Mouse (Mus musculus) bone marrow macrophage, adult 2 months (primary cell): ENCODE results near the gene Tspoap1. TPM values are rescaled to one million over a fixed set of nuclear protein-coding genes. Genes with fewer than 3 reads are reported as not detected.
A peak's percentile ranks its signal among the peaks of the same experiment; 100 is the strongest.

Source experiments
- H3K27ac ChIP-seq: 2 replicates; pipeline ENCODE4 v1.5.1; 2012; ENCODE audit warnings: low read depth, low read length; ENCODE audit not compliant: insufficient read depth
- H3K4me1 ChIP-seq: 2 replicates; pipeline ENCODE4 v1.6.1; 2012; ENCODE audit warnings: low read length; ENCODE audit not compliant: control insufficient read depth, insufficient read depth
- H3K4me3 ChIP-seq: 2 replicates; pipeline ENCODE4 v1.5.1; 2012; ENCODE audit warnings: mild to moderate bottlenecking, low read length, moderate library complexity; ENCODE audit not compliant: insufficient read depth
- CTCF ChIP-seq: IDR thresholded peaks from 2 replicates; pipeline ENCODE4 v1.5.1; 2012; ENCODE audit warnings: low read depth, mild to moderate bottlenecking, low read length, moderate library complexity
- POLR2A ChIP-seq: IDR thresholded peaks from 2 replicates; pipeline ENCODE4 v1.6.1; 2012; ENCODE audit warnings: mild to moderate bottlenecking, low read depth, low read length, borderline replicate concordance
- polyA plus RNA-seq: library from polyadenylated mRNA; stranded (reverse); fragments of >200 nt; gene quantifications from 2 replicates; pipeline ENCODE4 v1.2.4, GENCODE M21; 2012; ENCODE audit not compliant: missing spikeins, insufficient read depth, insufficient read length

Tspoap1 gene
- polyA plus RNA-seq, 1 experiment = 2.6 TPM

DNA sequence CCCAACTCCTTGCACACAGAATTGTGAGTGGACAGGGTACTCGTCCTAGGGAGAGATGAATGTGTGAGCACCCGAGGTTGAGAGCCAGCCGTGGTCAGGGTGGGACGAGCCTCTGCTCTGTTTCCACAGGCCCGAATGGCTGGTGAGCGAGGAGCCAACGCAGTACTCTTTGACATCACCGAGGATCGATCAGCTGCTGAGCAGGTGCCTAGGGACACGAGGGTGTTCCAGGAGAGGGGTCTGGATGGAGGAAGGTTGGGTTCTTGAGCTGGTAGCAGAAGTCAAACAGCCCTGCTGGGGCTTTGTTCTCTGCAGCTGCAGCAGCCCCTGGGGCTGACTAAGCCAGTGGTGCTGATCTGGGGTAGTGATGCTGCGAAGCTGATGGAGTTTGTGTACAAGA, 33.3 kb upstream of the Tspoap1 start:
- Histone ChIP-seq H3K27ac (no peak overlapping the region), H3K4me3 (no peak overlapping the region), H3K4me1 (peaks cover 9% of the 10 kb centered on the region)
- TF ChIP-seq CTCF = no peak
- TF ChIP-seq POLR2A = no peak

DNA sequence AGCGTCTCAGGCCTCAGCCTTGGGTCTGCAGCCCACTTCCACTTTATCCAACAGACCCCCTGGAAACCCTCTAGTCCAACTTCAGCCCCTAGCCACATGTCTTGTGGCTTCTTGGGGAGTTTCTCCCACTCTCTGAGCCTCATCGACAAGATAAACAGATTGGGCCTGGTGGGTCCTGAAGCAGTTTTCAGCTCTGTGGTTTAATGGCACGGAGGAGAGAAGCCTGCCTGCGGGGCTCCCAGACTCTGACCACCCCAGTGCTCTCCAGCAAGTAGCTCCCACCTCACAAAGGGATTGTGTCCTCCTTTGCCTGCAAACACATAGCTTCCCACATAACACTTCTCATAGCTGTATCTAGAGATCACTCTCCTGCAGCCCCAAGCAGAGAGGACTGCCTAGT, 32.9 kb upstream of the Tspoap1 start:
- Histone ChIP-seq H3K27ac (no peak overlapping the region), H3K4me3 (no peak overlapping the region), H3K4me1 (peaks cover 9% of the 10 kb centered on the region)
- TF ChIP-seq CTCF = no peak
- TF ChIP-seq POLR2A = no peak

DNA sequence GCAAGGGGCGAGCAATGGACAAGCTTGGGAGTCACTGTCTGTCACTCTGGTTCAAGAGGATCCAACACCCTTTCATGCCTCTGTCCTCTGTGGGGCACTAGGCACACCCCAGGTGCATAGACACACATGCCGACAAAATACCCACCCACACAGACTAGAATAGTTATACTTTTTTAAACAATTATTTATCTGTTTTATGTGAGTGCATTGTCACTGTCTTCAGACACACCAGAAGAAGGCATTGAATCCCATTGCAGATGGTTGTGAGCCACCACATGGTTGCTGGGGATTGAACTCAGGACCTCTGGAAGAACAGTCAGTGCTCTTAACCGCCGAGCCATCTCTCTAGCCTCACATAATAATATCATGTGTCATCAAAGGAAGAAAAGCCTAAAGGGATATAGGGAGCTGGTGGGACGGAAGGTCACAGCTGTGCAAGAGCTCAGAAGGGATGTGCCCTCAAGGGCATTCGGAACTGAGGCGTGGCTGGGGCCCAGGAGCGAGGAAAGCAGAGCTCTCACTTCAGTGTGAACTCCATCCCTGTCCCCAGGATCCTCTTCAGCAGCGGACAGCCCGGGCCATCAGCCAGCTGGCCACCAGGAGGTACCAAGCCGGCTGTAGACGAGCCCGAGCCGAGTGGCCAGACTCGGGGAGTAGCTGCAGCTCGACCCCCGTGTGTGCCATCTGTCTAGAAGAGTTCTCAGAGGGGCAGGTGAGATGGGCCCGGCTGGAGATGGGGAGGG, 31.3 kb upstream of the Tspoap1 start:
- H3K4me1 ChIP-seq = peaks cover 9% of the 10 kb centered on the region
- H3K4me3 ChIP-seq = no peak overlapping the region
- no peak overlapping the region for H3K27ac ChIP-seq
- TF ChIP-seq CTCF (no peak), POLR2A (no peak)

- no peak overlapping the region for H3K4me3 ChIP-seq
- no peak for TF ChIP-seq CTCF
- no peak for TF ChIP-seq POLR2A
- H3K4me1 ChIP-seq = peaks cover 9% of the 10 kb centered on the region
- H3K27ac ChIP-seq = no peak overlapping the region
Measured at GRCm38 (mm10) chr11:87729593-87730185, 30.7 kb upstream of the Tspoap1 start.

DNA sequence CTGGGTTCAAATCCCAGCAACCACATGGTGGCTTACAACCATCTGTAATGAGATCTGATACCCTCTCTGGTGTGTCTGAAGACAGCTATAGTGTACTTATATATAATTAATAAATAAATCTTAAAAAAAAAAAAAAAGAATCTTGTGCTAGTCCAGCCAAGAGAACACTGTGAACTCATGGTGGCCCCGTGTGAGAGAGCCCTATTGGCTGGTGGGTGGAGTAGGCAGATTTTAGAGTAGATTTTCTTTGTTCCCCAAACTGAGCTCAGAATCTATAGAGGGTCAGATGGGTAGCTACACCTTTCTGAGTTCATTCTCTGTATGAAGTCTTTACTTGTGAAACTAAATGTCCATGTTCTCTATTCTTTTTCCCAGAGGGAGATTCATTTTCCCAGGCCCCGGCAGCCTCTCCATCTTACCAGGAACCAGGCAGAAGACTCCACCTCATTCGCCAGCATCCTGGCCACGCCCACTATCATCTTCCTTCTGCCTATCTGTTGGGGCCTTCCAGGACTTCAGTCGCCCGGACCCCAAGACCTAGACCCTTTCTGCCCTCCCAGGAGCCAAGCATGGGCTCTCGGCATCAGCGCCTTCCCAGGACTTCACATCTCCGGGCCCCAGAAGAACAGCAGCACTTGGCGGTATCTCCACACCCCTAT, 29.6 kb upstream of the Tspoap1 start:
- no peak for TF ChIP-seq POLR2A
- TF ChIP-seq CTCF = no peak
- Histone ChIP-seq H3K4me1 (peaks cover 4% of the 10 kb centered on the region; the same call in 1 of the 2 replicates), H3K4me3 (no peak overlapping the region), H3K27ac (no peak overlapping the region)

DNA sequence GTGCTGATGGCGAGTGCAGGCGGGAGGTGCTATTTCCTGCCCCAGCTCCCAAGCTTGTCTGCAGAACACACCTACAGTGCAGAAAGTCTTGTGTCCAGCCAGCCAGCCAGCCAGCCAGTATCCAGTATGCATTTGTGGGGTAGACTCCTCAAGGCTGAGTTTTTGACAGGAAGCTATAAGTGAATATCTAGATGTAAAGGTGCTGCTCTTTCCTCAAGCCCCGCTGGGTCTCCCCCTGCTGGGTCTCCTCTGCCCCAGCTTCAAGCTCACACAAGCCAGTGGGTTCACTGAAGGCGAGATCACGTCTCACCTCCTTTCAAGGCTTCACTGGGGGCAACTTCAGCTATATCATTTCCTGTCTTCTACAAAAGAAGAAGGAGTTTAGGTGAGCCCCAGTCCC, 26.0 kb upstream of the Tspoap1 start:
- H3K4me1 ChIP-seq = peaks cover 3% of the 10 kb centered on the region; the same call in 1 of the 2 replicates
- no peak for TF ChIP-seq CTCF
- no peak for TF ChIP-seq POLR2A
- no peak overlapping the region for H3K27ac ChIP-seq
- H3K4me3 ChIP-seq = no peak overlapping the region

DNA sequence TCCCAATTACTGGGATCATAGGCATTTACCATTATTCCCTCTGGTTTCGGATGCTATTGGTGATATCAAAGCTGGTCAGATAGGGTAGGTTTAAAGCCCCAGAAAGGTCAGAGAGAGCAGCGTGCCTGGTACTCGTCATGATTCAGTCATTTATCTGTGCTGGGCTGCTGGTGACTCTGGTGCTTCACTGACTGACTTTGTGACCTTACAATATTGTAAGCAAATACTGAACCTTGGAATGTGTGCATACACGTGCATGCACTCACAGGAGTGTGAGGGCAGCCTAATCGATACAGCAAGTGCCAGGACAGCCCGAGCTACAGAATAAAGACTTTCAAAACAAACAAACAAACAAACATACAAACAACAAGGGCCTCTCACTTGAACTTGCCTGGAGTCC, 24.6 kb upstream of the Tspoap1 start:
- H3K4me3 ChIP-seq = no peak overlapping the region
- peaks cover 3% of the 10 kb centered on the region; the same call in 1 of the 2 replicates for H3K4me1 ChIP-seq
- no peak overlapping the region for H3K27ac ChIP-seq
- TF ChIP-seq CTCF (no peak), POLR2A (no peak)

- Histone ChIP-seq H3K4me3 (peak overlapping the region; percentile 81), H3K4me1 (peaks cover 3% of the 10 kb centered on the region; the same call in 1 of the 2 replicates), H3K27ac (peak overlapping the region; percentile 58)
- TF ChIP-seq POLR2A (no peak), CTCF (no peak)
Measured at GRCm38 (mm10) chr11:87736647-87737134, 23.6 kb upstream of the Tspoap1 start.

DNA sequence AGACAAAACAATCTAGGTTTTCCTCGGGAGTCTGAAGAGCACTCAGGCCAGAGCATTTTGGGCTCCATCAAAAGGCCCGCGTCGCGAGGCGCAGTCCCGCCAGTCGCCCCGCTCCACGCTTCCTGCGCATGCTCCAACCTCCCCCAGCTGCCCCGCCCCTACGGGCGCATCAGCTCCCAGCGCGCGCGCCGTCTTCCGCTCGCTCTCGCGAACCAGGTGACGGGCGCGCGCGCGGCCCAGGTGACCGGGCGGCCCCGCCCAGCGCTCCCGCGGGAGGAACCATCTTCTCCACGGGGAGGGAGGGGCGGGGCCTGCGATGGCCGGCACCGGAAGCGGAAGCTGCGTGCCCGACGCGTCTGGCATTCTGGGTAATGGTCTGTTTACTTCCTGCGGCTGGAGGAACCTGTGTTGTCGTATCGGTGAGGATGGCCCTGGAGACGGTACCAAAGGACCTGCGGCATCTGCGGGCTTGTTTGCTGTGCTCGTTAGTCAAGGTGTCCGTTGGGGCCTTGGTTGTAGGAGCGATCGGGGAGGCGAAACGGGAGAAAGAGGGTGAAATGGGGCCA, 23.1 kb upstream of the Tspoap1 start, which contains the start of gene Supt4a:
TSS of gene Supt4a (plus strand) at position 378 of the 566 bp plus-strand sequence.
- peak within 1 kb of the TSS; percentile 58 for H3K27ac ChIP-seq
- H3K4me1 ChIP-seq = peaks cover 3% of the 10 kb centered on the region; the same call in 1 of the 2 replicates
- TF ChIP-seq CTCF = no peak
- no peak; the same call in 1 of the 2 replicates for TF ChIP-seq POLR2A
- H3K4me3 ChIP-seq = peak within 1 kb of the TSS; percentile 81

DNA sequence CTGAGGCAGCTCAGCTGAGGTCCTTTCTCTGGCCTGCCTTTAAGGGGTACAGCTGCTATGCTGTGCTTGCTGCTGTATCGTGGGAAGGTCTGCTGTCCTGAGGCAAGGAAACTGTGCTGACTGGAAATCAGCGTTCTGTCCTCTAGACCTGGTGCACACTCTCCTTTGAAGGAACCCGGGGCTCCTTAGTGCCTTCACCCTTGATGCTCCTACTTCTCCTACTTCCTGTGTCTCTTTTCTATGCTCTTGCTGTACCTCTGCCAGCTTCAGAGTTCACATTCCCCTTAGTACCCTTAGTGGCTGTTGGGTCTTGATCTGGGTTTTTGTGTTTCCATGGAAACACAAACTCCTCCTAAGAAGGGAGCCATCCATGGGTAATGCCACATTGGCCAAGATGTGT, 16.6 kb upstream of the Tspoap1 start:
- Histone ChIP-seq H3K4me1 (peaks cover 9% of the 10 kb centered on the region), H3K27ac (no peak overlapping the region), H3K4me3 (no peak overlapping the region)
- TF ChIP-seq POLR2A (no peak), CTCF (no peak)
